Mouse (Mus musculus) intestine, postnatal 0 days (tissue): ENCODE measurements around the gene Atg101. TPM values are rescaled to one million over a fixed set of nuclear protein-coding genes. Genes with fewer than 3 reads are reported as not detected.

Experiments used
- ATAC-seq: fragments of 200-750 bp; cut with Nextera tagmentation; 2 replicates; pipeline ENCODE4 v1.8.0; 2017; ENCODE audit warnings: mild to moderate bottlenecking, moderate TSS enrichment, moderate library complexity
- H3K27ac ChIP-seq: fragments of 300-500 bp; sonication (generic); 2 replicates; pipeline ENCODE4 v1.5.1; 2014; ENCODE audit warnings: mild to moderate bottlenecking, low read depth, low read length, moderate library complexity
- H3K27me3 ChIP-seq: fragments of 300-500 bp; sonication (generic); replicated peaks from 2 replicates; pipeline ENCODE4 v1.6.1; 2014; ENCODE audit warnings: low read length, mixed read lengths; ENCODE audit not compliant: control insufficient read depth, insufficient read depth
- H3K36me3 ChIP-seq: fragments of 300-500 bp; sonication (generic); 2 replicates; pipeline ENCODE4 v1.6.1; 2014; ENCODE audit warnings: mild to moderate bottlenecking, moderate library complexity; ENCODE audit not compliant: control insufficient read depth, insufficient read depth
- H3K4me1 ChIP-seq: fragments of 300-500 bp; sonication (generic); replicated peaks from 2 replicates; pipeline ENCODE4 v1.6.1; 2014; ENCODE audit warnings: antibody characterized with exemption, low read length, mixed read lengths; ENCODE audit not compliant: control insufficient read depth, insufficient read depth
- H3K4me2 ChIP-seq: fragments of 300-500 bp; sonication (generic); replicated peaks from 2 replicates; pipeline ENCODE4 v1.6.1; 2014; ENCODE audit warnings: low read depth, mild to moderate bottlenecking, moderate library complexity
- H3K4me3 ChIP-seq: fragments of 300-500 bp; sonication (generic); 2 replicates; pipeline ENCODE4 v1.5.1; 2014; ENCODE audit warnings: low read depth, low read length
- H3K9ac ChIP-seq: fragments of 300-500 bp; sonication (generic); 2 replicates; pipeline ENCODE4 v1.6.1; 2014; ENCODE audit warnings: mild to moderate bottlenecking, low read depth, low read length
- H3K9me3 ChIP-seq: fragments of 300-500 bp; sonication (generic); 2 replicates; pipeline ENCODE4 v1.6.1; 2016; ENCODE audit warnings: mixed run types; ENCODE audit not compliant: control insufficient read depth
- CTCF ChIP-seq: sonication (generic); IDR thresholded peaks from 2 replicates; pipeline ENCODE4 v1.5.1; 2016; ENCODE audit warnings: low read depth, mild to moderate bottlenecking, control low read depth, antibody characterized with exemption, moderate library complexity
- WGBS: fragments of 180-500 bp; shearing (Covaris S2); extraction: QIAGEN DNeasy Blood & Tissue Kit; methylation state at CpG from one replicate; pipeline ENCODE4 v1.1.7; 2014; 5-methylcytosine and 5-hydroxymethylcytosine counted together
- polyA plus RNA-seq: library from polyadenylated mRNA; unstranded; fragments of >200 nt; fragmentation: Nextera tagmentation; extraction: Ambion mirVana; gene quantifications from 2 replicates; pipeline ENCODE4 v1.2.1, GENCODE M21; 2015

The Atg101 gene
- polyA plus RNA-seq, 1 experiment from 2014 or later, result 50.9 TPM

- Histone ChIP-seq H3K4me1 (peaks cover 3% of the 10 kb centered on the region; the same call in 1 of the 2 replicates), H3K4me3 (no peak overlapping the region), H3K27me3 (no peaks in the 10 kb centered on the region), H3K36me3 (no peaks in the 10 kb centered on the region), H3K4me2 (peak overlapping the region; percentile 50), H3K27ac (no peak overlapping the region), H3K9ac (no peak overlapping the region), H3K9me3 (no peaks in the 10 kb centered on the region)
- 5% methylated on average over 28 of the region's 28 CpGs for WGBS
- peak; percentile 82 for TF ChIP-seq CTCF
- no peak for ATAC-seq
Measured at GRCm38 (mm10) chr15:101238885-101239511, 45.1 kb upstream of the Atg101 start.

- H3K4me2 ChIP-seq, result no peak overlapping the region
- H3K9me3 ChIP-seq, result no peaks in the 10 kb centered on the region
- TF ChIP-seq CTCF, result no peak
- no peak overlapping the region for H3K27ac ChIP-seq
- no peaks in the 10 kb centered on the region for H3K27me3 ChIP-seq
- H3K4me3 ChIP-seq, result no peak overlapping the region
- H3K9ac ChIP-seq, result no peak overlapping the region
- H3K4me1 ChIP-seq, result peaks cover 3% of the 10 kb centered on the region; the same call in 1 of the 2 replicates
- ATAC-seq, result no peak
- 79% methylated on average over 8 of the region's 8 CpGs for WGBS
- no peaks in the 10 kb centered on the region for H3K36me3 ChIP-seq
Measured at GRCm38 (mm10) chr15:101239821-101240220, 44.3 kb upstream of the Atg101 start.

- ATAC-seq, result peak; percentile 56
- Histone ChIP-seq H3K27ac (no peak overlapping the region), H3K36me3 (no peaks in the 10 kb centered on the region), H3K27me3 (no peaks in the 10 kb centered on the region), H3K9me3 (no peaks in the 10 kb centered on the region), H3K9ac (0 out of 2 replicates have a peak overlapping the region, but pooled peaks have one; percentile 17), H3K4me1 (peaks cover 3% of the 10 kb centered on the region; the same call in 1 of the 2 replicates), H3K4me2 (peak overlapping the region; percentile 61), H3K4me3 (0 out of 2 replicates have a peak overlapping the region, but pooled peaks have one; percentile 13)
- WGBS, result 1% methylated on average over 10 of the region's 10 CpGs
- TF ChIP-seq CTCF, result peak; percentile 97
Measured at GRCm38 (mm10) chr15:101240799-101241204, 43.3 kb upstream of the Atg101 start.

GRCm38 (mm10) chr15:101241236-101241635 is 42.8 kb upstream of the Atg101 start:
- ATAC-seq, result no peak
- Histone ChIP-seq H3K36me3 (no peaks in the 10 kb centered on the region), H3K4me3 (0 out of 2 replicates have a peak overlapping the region, but pooled peaks have one; percentile 13), H3K27me3 (no peaks in the 10 kb centered on the region), H3K27ac (0 out of 2 replicates have a peak overlapping the region, but pooled peaks have one; percentile 16), H3K4me1 (no peaks in the 10 kb centered on the region; the same call in 1 of the 2 replicates), H3K9ac (0 out of 2 replicates have a peak overlapping the region, but pooled peaks have one; percentile 17), H3K9me3 (no peaks in the 10 kb centered on the region), H3K4me2 (peak overlapping the region; percentile 61)
- TF ChIP-seq CTCF, result no peak
- WGBS, result 40% methylated on average over 9 of the region's 9 CpGs

GRCm38 (mm10) chr15:101241853-101242252 is 42.2 kb upstream of the Atg101 start:
- H3K27ac ChIP-seq, result no peak overlapping the region
- 78% methylated on average over 9 of the region's 9 CpGs for WGBS
- H3K4me2 ChIP-seq, result no peak overlapping the region
- no peaks in the 10 kb centered on the region for H3K36me3 ChIP-seq
- no peak overlapping the region for H3K9ac ChIP-seq
- H3K9me3 ChIP-seq, result no peaks in the 10 kb centered on the region
- H3K27me3 ChIP-seq, result no peaks in the 10 kb centered on the region
- ATAC-seq, result no peak
- H3K4me3 ChIP-seq, result no peak overlapping the region
- TF ChIP-seq CTCF, result no peak
- H3K4me1 ChIP-seq, result no peaks in the 10 kb centered on the region; the same call in 1 of the 2 replicates

GRCm38 (mm10) chr15:101242645-101243044 is 41.4 kb upstream of the Atg101 start:
- H3K4me1 ChIP-seq, result peaks cover 5% of the 10 kb centered on the region; the same call in 1 of the 2 replicates
- no peak overlapping the region for H3K4me2 ChIP-seq
- 15% methylated on average over 8 of the region's 8 CpGs for WGBS
- peak; percentile 31 for ATAC-seq
- no peak overlapping the region for H3K4me3 ChIP-seq
- H3K9me3 ChIP-seq, result no peaks in the 10 kb centered on the region
- H3K36me3 ChIP-seq, result no peaks in the 10 kb centered on the region
- no peaks in the 10 kb centered on the region for H3K27me3 ChIP-seq
- no peak overlapping the region for H3K9ac ChIP-seq
- TF ChIP-seq CTCF, result peak; percentile 74
- H3K27ac ChIP-seq, result no peak overlapping the region
